Mouse (Mus musculus) hindbrain, embryonic 12.5 days (tissue): ENCODE measurements at regions not wholly inside any gene's neighbourhood (a gene's known extent, or its start where the extent isn't known, plus 50 kb on each side); places are given as distances from the start of the nearest gene placed in this dataset.

Experiments
- ATAC-seq: fragments of 200-750 bp; cut with Nextera tagmentation; 2 replicates; pipeline ENCODE4 v1.8.0; 2017; ENCODE audit warnings: moderate TSS enrichment; ENCODE audit not compliant: low FRiP score
- H3K27ac ChIP-seq: fragments of 300-500 bp; sonication (generic); 2 replicates; pipeline ENCODE4 v1.5.1; 2016; ENCODE audit warnings: mild to moderate bottlenecking
- H3K27me3 ChIP-seq: fragments of 300-500 bp; sonication (generic); 2 replicates; pipeline ENCODE4 v1.6.1; 2016; ENCODE audit warnings: mild to moderate bottlenecking
- H3K36me3 ChIP-seq: fragments of 300-500 bp; sonication (generic); 2 replicates; pipeline ENCODE4 v1.6.1; 2016; ENCODE audit warnings: mild to moderate bottlenecking
- H3K4me1 ChIP-seq: fragments of 300-500 bp; sonication (generic); 2 replicates; pipeline ENCODE4 v1.6.1; 2016
- H3K4me2 ChIP-seq: fragments of 300-500 bp; sonication (generic); replicated peaks from 2 replicates; pipeline ENCODE4 v1.6.1; 2016; ENCODE audit warnings: mild to moderate bottlenecking
- H3K4me3 ChIP-seq: fragments of 300-500 bp; sonication (generic); 2 replicates; pipeline ENCODE4 v1.5.1; 2016; ENCODE audit warnings: mild to moderate bottlenecking
- H3K9ac ChIP-seq: fragments of 300-500 bp; sonication (generic); 2 replicates; pipeline ENCODE4 v1.6.1; 2016; ENCODE audit warnings: mild to moderate bottlenecking, moderate library complexity
- H3K9me3 ChIP-seq: fragments of 300-500 bp; sonication (generic); replicated peaks from 2 replicates; pipeline ENCODE4 v1.6.1; 2016; ENCODE audit warnings: mild to moderate bottlenecking
- WGBS: fragments of 180-500 bp; shearing (Covaris S2); methylation state at CpG from one replicate; pipeline ENCODE4 v1.1.7; 2016; 5-methylcytosine and 5-hydroxymethylcytosine counted together

- Histone ChIP-seq H3K4me1 (peaks cover 14% of the 10 kb centered on the region), H3K36me3 (no peaks in the 10 kb centered on the region), H3K27me3 (no peaks in the 10 kb centered on the region), H3K9ac (no peak overlapping the region), H3K27ac (no peak overlapping the region), H3K4me3 (no peak overlapping the region), H3K9me3 (no peaks in the 10 kb centered on the region), H3K4me2 (no peak overlapping the region)
- 81% methylated on average over 4 of the region's 4 CpGs for WGBS
- no peak for ATAC-seq
Measured at GRCm38 (mm10) chr10:93375771-93376170, 64.8 kb upstream of the Elk3 start.

GRCm38 (mm10) chr10:93376457-93376941, 65.6 kb upstream of the Elk3 start:
- Histone ChIP-seq H3K27me3 (no peaks in the 10 kb centered on the region), H3K4me3 (no peak overlapping the region), H3K4me2 (no peak overlapping the region), H3K4me1 (peaks cover 14% of the 10 kb centered on the region), H3K36me3 (no peaks in the 10 kb centered on the region), H3K9me3 (no peaks in the 10 kb centered on the region), H3K27ac (no peak overlapping the region), H3K9ac (no peak overlapping the region)
- 74% methylated on average over 7 of the region's 7 CpGs for WGBS
- ATAC-seq: no peak

- H3K4me2 ChIP-seq: no peak overlapping the region
- H3K36me3 ChIP-seq: no peaks in the 10 kb centered on the region
- no peaks in the 10 kb centered on the region for H3K4me1 ChIP-seq
- no peaks in the 10 kb centered on the region for H3K27me3 ChIP-seq
- H3K9ac ChIP-seq: no peak overlapping the region
- no peak overlapping the region for H3K27ac ChIP-seq
- ATAC-seq: no peak
- 90% methylated on average over 6 of the region's 6 CpGs for WGBS
- no peaks in the 10 kb centered on the region for H3K9me3 ChIP-seq
- no peak overlapping the region for H3K4me3 ChIP-seq
Measured at GRCm38 (mm10) chr10:93389276-93389675, 63.9 kb upstream of the Lta4h start.

- Histone ChIP-seq H3K36me3 (no peaks in the 10 kb centered on the region), H3K4me2 (no peak overlapping the region), H3K9me3 (no peaks in the 10 kb centered on the region), H3K4me3 (no peak overlapping the region), H3K27ac (no peak overlapping the region), H3K27me3 (no peaks in the 10 kb centered on the region), H3K9ac (no peak overlapping the region), H3K4me1 (no peaks in the 10 kb centered on the region)
- 75% methylated on average over 5 of the region's 5 CpGs for WGBS
- ATAC-seq: no peak
Measured at GRCm38 (mm10) chr10:93391296-93391695, 61.9 kb upstream of the Lta4h start.

GRCm38 (mm10) chr10:93393902-93394301, 59.3 kb upstream of the Lta4h start:
- ATAC-seq: no peak
- no peak overlapping the region for H3K4me2 ChIP-seq
- 85% methylated on average over 1 of the region's 1 CpGs for WGBS

GRCm38 (mm10) chr10:93397711-93398110, 55.5 kb upstream of the Lta4h start:
- WGBS: 83% methylated on average over 5 of the region's 5 CpGs
- Histone ChIP-seq H3K4me2 (no peak overlapping the region), H3K9me3 (no peaks in the 10 kb centered on the region), H3K9ac (no peak overlapping the region), H3K4me1 (no peaks in the 10 kb centered on the region), H3K4me3 (no peak overlapping the region), H3K36me3 (no peaks in the 10 kb centered on the region), H3K27me3 (no peaks in the 10 kb centered on the region), H3K27ac (no peak overlapping the region)
- ATAC-seq: no peak

More at GRCm38 (mm10) chr10:93393902-93394301, 59.3 kb upstream of the Lta4h start:
- Histone ChIP-seq H3K36me3 (no peaks in the 10 kb centered on the region), H3K4me3 (no peak overlapping the region), H3K9me3 (no peaks in the 10 kb centered on the region), H3K27me3 (no peaks in the 10 kb centered on the region), H3K27ac (no peak overlapping the region), H3K4me1 (no peaks in the 10 kb centered on the region), H3K9ac (no peak overlapping the region)

GRCm38 (mm10) chr10:93398531-93399320, 54.5 kb upstream of the Lta4h start:
- no peak overlapping the region for H3K4me2 ChIP-seq
- H3K9ac ChIP-seq: no peak overlapping the region
- H3K4me3 ChIP-seq: no peak overlapping the region
- no peaks in the 10 kb centered on the region for H3K36me3 ChIP-seq
- no peaks in the 10 kb centered on the region for H3K4me1 ChIP-seq
- ATAC-seq: no peak
- no peaks in the 10 kb centered on the region for H3K27me3 ChIP-seq
- H3K27ac ChIP-seq: no peak overlapping the region
- WGBS: 84% methylated on average over 11 of the region's 11 CpGs
- H3K9me3 ChIP-seq: no peaks in the 10 kb centered on the region

- Histone ChIP-seq H3K27me3 (no peaks in the 10 kb centered on the region), H3K4me1 (no peaks in the 10 kb centered on the region), H3K4me3 (no peak overlapping the region), H3K9me3 (no peaks in the 10 kb centered on the region), H3K27ac (no peak overlapping the region), H3K36me3 (no peaks in the 10 kb centered on the region), H3K4me2 (no peak overlapping the region), H3K9ac (no peak overlapping the region)
- no peak for ATAC-seq
- 62% methylated on average over 5 of the region's 5 CpGs for WGBS
Measured at GRCm38 (mm10) chr10:93402689-93403509, 50.3 kb upstream of the Lta4h start.
